Mouse (Mus musculus) activated CD4-positive, CD25-positive, alpha-beta regulatory T cell, adult 4 months (primary cell): ENCODE results near the gene Kcnip4. TPM values are rescaled to one million over a fixed set of nuclear protein-coding genes. Genes with fewer than 3 reads are reported as not detected.

ENCODE experiments used
- ATAC-seq: one replicate; pipeline ENCODE4 v1.8.0; 2017
- polyA plus RNA-seq, 2 experiments: library from polyadenylated mRNA; unstranded; fragments of 100-300 nt; shearing (Covaris generic); gene quantifications; one replicate each; pipeline ENCODE4 v1.2.1; 2017

Gene Kcnip4
- polyA plus RNA-seq, 2 experiments from 2014 or later: 0.16 to 0.22 TPM

GRCm38 (mm10) chr5:48371890-48372766 is 1152.6 kb downstream of the Kcnip4 start:
- ATAC-seq: peak; percentile 99

- ATAC-seq: peak; percentile 46
Measured at GRCm38 (mm10) chr5:48349309-48349708, 1175.4 kb downstream of the Kcnip4 start.

GRCm38 (mm10) chr5:48345983-48346648 is 1178.6 kb downstream of the Kcnip4 start:
- no peak for ATAC-seq

GRCm38 (mm10) chr5:48345095-48345982 is 1179.4 kb downstream of the Kcnip4 start:
- ATAC-seq: no peak

GRCm38 (mm10) chr5:48340808-48341433 is 1183.8 kb downstream of the Kcnip4 start:
- no peak for ATAC-seq
